Mouse (Mus musculus) liver, postnatal 0 days (tissue): ENCODE measurements at regions not wholly inside any gene's neighbourhood (a gene's known extent, or its start where the extent isn't known, plus 50 kb on each side); places are given as distances from the start of the nearest gene placed in this dataset.

Source experiments
- CTCF ChIP-seq: sonication (generic); IDR thresholded peaks from 2 replicates; pipeline ENCODE4 v1.5.1; 2016; ENCODE audit warnings: antibody characterized with exemption, low read depth
- EP300 ChIP-seq: IDR thresholded peaks from 2 replicates; pipeline ENCODE4 v1.6.1; 2016; ENCODE audit warnings: antibody characterized with exemption, low read depth, mild to moderate bottlenecking

DNA sequence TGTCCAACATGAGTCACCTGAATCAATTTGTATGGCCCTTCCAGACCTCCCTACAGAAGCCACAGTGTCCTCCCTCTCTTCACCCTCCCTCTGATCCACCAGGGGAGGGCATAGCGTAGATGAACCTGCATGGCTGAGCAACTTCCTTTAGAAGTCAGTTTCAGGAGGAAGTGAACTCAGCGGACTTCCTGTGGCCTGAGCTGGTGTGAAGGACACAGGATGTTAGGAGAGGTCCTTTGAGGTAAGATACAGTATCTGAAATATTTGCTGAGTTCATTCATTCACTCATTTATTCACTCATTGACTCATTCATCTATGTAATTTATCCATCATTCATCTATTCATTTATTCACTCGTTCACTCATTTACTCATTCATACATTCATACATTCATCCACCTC lies 152.6 kb downstream of the Chst1 start:
- TF ChIP-seq CTCF, result no peak
- TF ChIP-seq EP300, result no peak
